Mouse (Mus musculus) frontal cortex, postnatal 25 days (tissue): ENCODE measurements around the gene Vps26c.
A peak's percentile ranks its signal among the peaks of the same experiment; 100 is the strongest.

ENCODE experiments used
- DNase-seq, 2 experiments: peaks; one replicate each; pipeline ENCODE4 v3.0.0; 2022; ENCODE audit warnings: low spot score in 2 of 2

The Vps26c gene

DNA sequence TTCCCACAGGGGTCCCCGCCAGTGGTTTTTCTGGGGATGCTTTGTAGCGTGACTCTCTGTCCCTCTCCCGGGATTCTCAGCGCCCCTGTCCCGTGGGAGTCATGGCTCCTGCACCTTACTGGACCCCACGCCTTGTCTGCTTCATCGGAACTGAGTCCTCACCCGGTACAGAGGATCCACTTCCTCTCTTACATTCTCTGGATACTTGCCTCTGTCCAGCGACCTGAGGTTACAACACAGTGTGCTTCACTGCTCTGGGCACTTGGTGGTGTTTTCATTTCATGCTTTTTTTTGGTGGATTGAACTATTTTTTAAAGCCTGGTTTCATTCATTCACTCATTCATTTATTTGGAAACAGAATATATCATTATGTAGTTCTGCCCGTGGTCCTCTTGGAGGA, 23.2 kb upstream of the Vps26c start:
- DNase-seq, result no peak

- no peak for DNase-seq
These were observed 19.3 kb upstream of the Vps26c start for GRCm38 (mm10) chr16:94545781-94546562.

GRCm38 (mm10) chr16:94544540-94545105, 18.0 kb upstream of the Vps26c start:
- no peak for DNase-seq

GRCm38 (mm10) chr16:94542898-94543297, 16.3 kb upstream of the Vps26c start:
- no peak for DNase-seq

DNA sequence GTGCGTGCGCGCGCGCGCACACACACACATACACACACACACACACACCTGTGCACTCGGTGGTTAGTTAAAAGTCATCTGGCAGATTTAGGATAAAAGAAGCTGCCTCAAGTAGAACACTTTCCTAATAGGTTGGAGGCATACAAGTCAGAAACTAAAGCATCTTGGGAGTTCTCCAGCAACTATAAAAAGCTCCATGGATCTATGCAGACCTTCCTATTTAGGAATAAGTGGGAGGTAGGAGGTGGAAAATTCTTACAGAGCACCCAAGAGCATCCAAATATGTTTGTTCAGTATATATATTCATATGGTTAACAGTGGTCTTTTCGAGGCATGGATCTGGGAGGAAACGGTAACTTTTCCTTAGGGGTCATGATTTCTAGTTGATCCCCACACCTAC, 13.5 kb upstream of the Vps26c start:
- DNase-seq, result no peak

DNA sequence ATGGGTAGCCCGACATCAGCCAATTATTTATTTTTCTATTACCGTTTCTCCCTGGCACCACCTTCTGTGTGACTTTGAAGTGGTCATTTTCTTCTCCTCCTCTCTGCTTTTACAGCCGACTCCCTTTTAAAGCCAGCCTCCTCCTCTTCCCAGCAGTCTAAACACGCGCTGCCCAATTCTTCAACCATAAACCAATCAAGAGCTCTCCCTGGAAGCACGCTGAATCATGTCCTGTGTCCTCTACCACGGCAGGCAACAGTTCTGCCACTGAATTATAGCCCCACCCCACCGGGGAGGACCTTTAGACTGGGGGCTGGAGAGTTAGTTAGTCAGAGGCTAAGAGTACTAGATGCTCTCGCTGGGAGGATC, 10.5 kb upstream of the Vps26c start:
- no peak for DNase-seq

GRCm38 (mm10) chr16:94536417-94537158, 10.0 kb upstream of the Vps26c start:
- DNase-seq, result no peak

GRCm38 (mm10) chr16:94535716-94536115, 9.1 kb upstream of the Vps26c start:
- no peak for DNase-seq

GRCm38 (mm10) chr16:94533679-94534078, 7.0 kb upstream of the Vps26c start:
- DNase-seq, result no peak

DNA sequence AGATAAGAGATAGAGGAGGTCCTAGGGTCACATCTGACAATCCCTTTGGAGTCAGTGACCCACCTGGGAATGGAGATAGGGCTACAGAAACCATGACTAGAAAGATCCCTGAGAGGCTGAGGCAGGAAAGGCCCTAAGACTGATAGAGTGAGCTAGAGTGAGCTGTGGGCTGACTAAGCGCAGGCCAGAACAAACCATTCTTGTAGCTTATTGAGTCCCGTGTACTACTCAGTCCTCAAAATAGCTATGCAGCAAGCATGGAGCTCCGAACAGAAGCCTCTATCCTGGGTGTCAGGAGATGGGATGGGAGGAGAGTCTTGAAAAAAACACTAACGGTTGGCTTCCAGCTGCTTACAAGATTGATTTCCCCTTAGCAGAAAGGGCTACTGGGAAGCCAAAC, 4.6 kb upstream of the Vps26c start:
- no peak for DNase-seq

DNA sequence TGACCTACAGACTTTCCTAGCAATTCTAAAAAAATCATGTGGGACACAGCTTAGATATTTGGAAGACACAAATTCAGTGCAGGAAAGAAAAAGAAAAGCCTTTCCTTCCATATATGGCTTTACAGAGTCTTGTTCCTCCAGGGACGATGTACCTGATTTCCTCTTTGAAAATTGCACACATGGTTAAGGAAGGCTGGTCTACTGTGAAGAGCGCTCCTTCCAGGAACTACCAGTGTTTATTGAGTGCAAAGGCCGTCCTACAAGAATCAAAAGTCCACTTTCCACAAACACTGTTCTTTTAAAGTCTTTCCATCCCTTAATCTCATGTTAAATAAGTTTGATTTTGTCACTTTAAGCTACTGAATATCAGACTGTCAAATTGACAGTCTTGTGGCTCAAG, 916 bp upstream of the Vps26c start:
- DNase-seq, result no peak

- no peak for DNase-seq
These were observed 513 bp upstream of the Vps26c start for GRCm38 (mm10) chr16:94527152-94527534.

DNA sequence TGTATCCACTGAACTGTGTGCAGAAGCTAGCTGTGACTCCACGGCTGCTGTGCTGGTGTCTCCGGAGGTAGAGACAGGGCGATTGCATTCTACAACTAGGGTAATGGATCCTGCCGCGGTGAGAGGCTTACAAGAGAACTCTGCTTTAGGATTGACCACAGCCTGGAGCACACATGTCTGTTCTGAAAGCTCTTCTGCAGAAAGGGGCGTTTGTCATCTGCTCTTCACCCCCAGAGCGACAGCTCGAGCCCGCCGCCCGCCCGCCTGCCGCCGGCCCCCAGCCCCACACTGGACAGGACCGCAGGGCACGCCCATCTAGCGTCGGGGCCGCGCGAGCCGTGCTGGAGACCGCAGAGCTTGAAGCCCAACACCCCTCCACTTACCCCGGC, 681 bp downstream of the Vps26c start:
- DNase-seq, result peak in 1 of 2 experiments; percentile 49

- no peak for DNase-seq
These were observed 1.9 kb downstream of the Vps26c start for GRCm38 (mm10) chr16:94524691-94525090.

GRCm38 (mm10) chr16:94523594-94524377, 2.8 kb downstream of the Vps26c start:
- no peak for DNase-seq

DNA sequence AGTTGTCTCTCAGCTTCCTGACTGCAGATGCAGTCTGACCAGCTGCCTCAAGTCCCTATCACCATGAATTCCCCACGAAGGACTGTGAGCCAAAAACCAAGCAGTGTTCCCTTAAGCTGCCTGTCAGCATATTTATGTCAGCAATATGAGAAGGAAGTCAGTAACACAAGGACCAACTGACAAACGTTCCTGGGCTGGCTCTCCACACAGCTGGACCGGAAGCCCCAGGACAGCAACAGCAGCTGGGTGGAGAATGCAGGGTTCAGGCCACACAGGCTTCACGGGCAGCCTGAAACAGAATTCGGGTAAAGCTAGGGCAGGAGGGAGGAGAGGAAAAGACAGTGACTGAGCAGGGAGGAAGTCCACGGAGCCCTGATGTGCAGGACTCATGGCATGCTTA, 7.6 kb downstream of the Vps26c start:
- no peak for DNase-seq

GRCm38 (mm10) chr16:94517606-94518005, 9.0 kb downstream of the Vps26c start:
- no peak for DNase-seq

DNA sequence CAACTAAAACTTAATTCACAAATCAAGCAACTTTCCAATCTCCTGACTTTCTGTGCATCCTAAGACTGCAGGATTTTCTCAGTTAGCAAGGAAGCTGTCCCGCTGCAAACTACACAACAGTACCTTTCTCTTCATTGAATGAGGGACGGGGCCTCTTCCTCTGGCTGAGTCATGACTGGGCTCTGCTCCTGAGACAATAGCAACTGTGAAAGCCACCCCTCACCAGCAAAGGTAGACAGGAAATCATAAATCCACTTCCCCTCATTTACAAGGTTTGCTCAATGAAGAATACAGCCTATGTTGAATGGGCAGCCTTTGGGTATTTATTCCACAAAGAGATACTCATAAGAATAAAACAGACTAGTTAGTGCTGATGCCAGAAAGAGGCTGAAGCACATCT, 16.6 kb downstream of the Vps26c start:
- DNase-seq, result no peak

DNA sequence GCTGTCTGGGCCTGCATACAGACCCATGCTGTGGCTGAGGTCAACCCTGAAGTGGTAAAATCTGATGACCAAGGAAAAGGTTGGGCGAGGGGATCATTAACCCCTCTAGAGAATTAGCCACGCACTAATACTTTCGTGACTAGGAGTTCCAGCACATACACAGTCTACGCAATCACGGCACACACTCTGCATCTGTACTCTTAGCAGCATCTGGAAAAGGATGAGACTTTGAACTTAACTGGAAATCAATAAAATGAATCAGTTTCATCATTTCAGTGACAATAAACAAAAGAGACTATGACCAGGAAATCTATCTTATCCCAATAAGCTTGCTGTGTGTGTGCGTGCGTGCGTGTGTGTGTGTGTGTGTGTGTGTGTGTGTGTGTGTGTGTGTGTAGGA, 17.9 kb downstream of the Vps26c start:
- DNase-seq, result no peak

DNA sequence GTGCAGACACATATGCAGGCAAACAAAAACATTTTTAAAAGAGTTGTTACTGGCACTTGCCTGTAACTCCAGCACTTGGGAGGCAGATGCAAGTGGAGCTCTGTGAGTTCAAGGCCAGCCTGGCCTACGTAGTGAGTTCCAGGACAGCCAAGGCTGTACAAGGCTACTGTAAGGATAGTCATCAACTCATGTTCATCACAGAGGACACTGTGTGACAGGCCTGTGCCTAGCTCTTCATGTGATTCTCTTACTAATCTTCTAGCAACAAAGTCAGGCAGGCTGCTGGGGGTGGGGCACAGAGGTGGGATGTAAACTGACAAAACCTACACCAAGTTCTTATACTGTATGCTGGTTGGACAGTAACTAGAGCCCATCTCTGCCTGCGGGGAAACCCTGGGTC, 19.6 kb downstream of the Vps26c start:
- DNase-seq, result no peak

DNA sequence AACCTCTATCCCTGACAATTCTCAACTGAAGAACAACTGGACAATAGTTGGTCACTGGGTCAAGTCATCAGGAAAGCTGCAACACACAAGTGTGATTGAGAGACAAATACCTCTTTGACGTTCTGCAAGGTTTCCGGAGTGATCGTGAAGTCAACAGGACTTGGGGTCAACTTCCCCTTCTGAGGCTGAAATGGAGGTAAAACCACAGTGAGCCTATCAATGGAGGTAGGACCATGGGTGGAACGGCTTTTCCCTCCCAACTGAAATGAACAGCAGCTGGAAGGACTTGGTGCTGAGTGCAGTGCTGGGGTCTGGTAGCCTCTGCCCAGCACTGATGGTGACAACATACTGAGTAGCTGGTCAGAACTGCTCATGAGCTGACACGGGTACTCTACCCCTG, 22.4 kb downstream of the Vps26c start:
- DNase-seq, result no peak

DNA sequence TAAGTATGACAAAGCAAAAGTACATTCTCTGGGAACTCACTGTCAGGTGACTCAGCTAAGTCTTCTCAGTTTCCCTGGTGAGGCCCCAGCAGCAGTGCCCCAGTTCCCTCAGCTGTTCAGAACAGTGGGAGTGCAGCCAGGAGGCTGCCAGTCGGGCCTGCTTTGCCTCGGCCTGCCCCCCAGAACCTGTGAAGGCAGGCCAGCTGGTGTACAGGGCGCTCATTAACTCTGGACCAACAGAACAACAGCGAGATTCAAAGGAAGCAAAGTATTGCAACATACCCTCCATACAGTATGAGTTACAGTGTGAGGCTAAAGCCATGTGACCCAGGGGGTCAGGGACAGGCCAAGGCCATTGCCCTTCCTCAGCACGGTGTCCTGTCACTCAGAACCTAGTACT, 28.7 kb downstream of the Vps26c start:
- peak in 1 of 2 experiments; percentile 38 for DNase-seq
